Mouse (Mus musculus): Measurements from ENCODE around the gene Gfra1.

DNA sequence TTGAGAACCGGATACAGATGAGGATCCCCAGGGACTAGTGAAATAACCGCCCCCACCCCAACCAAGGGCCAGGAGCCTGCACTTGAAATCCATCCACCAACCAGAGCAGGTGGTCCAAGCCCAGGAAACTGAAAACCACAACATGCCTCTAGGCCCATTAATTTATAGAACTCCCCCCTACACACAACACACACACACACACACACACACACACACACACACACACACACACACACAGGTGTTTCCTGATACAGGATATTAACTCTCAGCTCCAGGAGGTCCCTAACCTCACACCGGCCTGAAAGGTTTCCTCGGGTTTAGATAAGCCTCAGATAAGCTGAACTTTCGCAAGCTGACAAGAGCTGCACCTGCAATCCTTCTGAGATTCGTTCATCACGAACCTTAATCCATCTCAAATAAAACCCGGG lies 79.0 kb downstream of the Gfra1 start:
- TF ChIP-seq CTCF (IDR thresholded peaks at IDR 0.05; ENCODE audit: borderline replicate concordance, extremely low read depth, insufficient read depth, insufficient read length) (no peak), POLR2A (IDR thresholded peaks at IDR 0.05; ENCODE audit: borderline replicate concordance, extremely low read depth, insufficient read depth, insufficient read length, poor library complexity, severe bottlenecking) (no peak)

All from brain, embryonic 14.5 days (tissue).